18 mouse cellular contexts compared by ENCODE assay signal in genomic region chr9:23128018-23128369, GRCm38 (mm10).
A peak's percentile ranks its signal among the peaks of the same experiment; 100 is the strongest.
DNase-seq lines count a peak whose midpoint lies in the region; ATAC-seq and TF ChIP-seq lines count a peak whose summit lies in the region.
"Had no signal": no experiment of that assay in that cellular context is flagged by ENCODE, and none has a peak within 500 bp of the region (broad histone marks: within the 10 kb centered on the region; RNA-seq: fewer than 3 reads in every experiment).

No protein-coding gene starts in this region.

- no peak for TF ChIP-seq EP300 in lung, postnatal 0 days (IDR thresholded peaks at IDR 0.05)

- no peak overlapping the region for H3K9ac ChIP-seq in hindbrain, embryonic 11.5 days (ENCODE audit: low read depth, low read length)
- no peak overlapping the region for H3K9ac ChIP-seq in forebrain, embryonic 15.5 days (replicated peaks)
- no peak overlapping the region for H3K9ac ChIP-seq in hindbrain, embryonic 15.5 days
- H3K9ac ChIP-seq in lung, postnatal 0 days (replicated peaks; ENCODE audit: low read depth): no peak overlapping the region
- H3K9ac ChIP-seq: midbrain, embryonic 12.5 days had no signal

- H3K4me1 ChIP-seq in hindbrain, embryonic 10.5 days (replicated peaks): peaks cover 26% of the 10 kb centered on the region
- H3K4me1 ChIP-seq in hindbrain, embryonic 11.5 days (replicated peaks; ENCODE audit: control insufficient read depth, insufficient read depth, low read length): no peaks in the 10 kb centered on the region
- H3K4me1 ChIP-seq in cortical plate, adult 2 months (ENCODE audit: control insufficient read depth, insufficient read depth, low read length): peaks cover 5% of the 10 kb centered on the region; the same call in 1 of the 2 replicates
- H3K4me1 ChIP-seq in forebrain, embryonic 15.5 days: peaks cover 21% of the 10 kb centered on the region
- H3K4me1 ChIP-seq in hindbrain, embryonic 15.5 days (replicated peaks): peaks cover 18% of the 10 kb centered on the region
- H3K4me1 ChIP-seq in lung, postnatal 0 days (ENCODE audit: insufficient read depth, low read depth, low read length): no peaks in the 10 kb centered on the region

- no peak for TF ChIP-seq CTCF in cortical plate, adult 2 months (IDR thresholded peaks at IDR 0.05; ENCODE audit: extremely low read depth, insufficient read depth, low read length)
- TF ChIP-seq CTCF in lung, postnatal 0 days (IDR thresholded peaks at IDR 0.05): no peak

- no peaks in the 10 kb centered on the region for H3K9me3 ChIP-seq in hindbrain, embryonic 10.5 days
- no peaks in the 10 kb centered on the region for H3K9me3 ChIP-seq in hindbrain, embryonic 11.5 days (ENCODE audit: control insufficient read depth, low read length)
- H3K9me3 ChIP-seq in forebrain, embryonic 15.5 days: no peaks in the 10 kb centered on the region
- no peaks in the 10 kb centered on the region for H3K9me3 ChIP-seq in hindbrain, embryonic 15.5 days
- no peaks in the 10 kb centered on the region for H3K9me3 ChIP-seq in lung, postnatal 0 days (ENCODE audit: low read length)
- H3K9me3 ChIP-seq: limb, embryonic 10.5 days; midbrain, embryonic 12.5 days had no signal

- no peak overlapping the region for H3K4me2 ChIP-seq in hindbrain, embryonic 11.5 days (replicated peaks; ENCODE audit: low read depth, low read length)
- H3K4me2 ChIP-seq in forebrain, embryonic 15.5 days (replicated peaks): no peak overlapping the region
- peak overlapping the region; percentile 27 for H3K4me2 ChIP-seq in hindbrain, embryonic 15.5 days
- H3K4me2 ChIP-seq in lung, postnatal 0 days (replicated peaks; ENCODE audit: low read depth, low read length): no peak overlapping the region
- H3K4me2 ChIP-seq: midbrain, embryonic 12.5 days had no signal

- no peaks in the 10 kb centered on the region for H3K36me3 ChIP-seq in hindbrain, embryonic 10.5 days
- no peaks in the 10 kb centered on the region for H3K36me3 ChIP-seq in hindbrain, embryonic 11.5 days (ENCODE audit: control insufficient read depth, insufficient read depth, low read length)
- no peaks in the 10 kb centered on the region for H3K36me3 ChIP-seq in forebrain, embryonic 15.5 days
- H3K36me3 ChIP-seq in hindbrain, embryonic 15.5 days: no peaks in the 10 kb centered on the region
- H3K36me3 ChIP-seq in lung, postnatal 0 days (ENCODE audit: insufficient read depth, low read length): no peaks in the 10 kb centered on the region
- H3K36me3 ChIP-seq: limb, embryonic 10.5 days; midbrain, embryonic 12.5 days had no signal

- no peak for DNase-seq in hindbrain, embryonic 10.5 days (ENCODE audit: low spot score)
- no peak for DNase-seq in hindbrain, embryonic 11.5 days (ENCODE audit: low spot score)
- DNase-seq in right cerebral cortex, adult 18-20 months: no peak
- no peak for DNase-seq in embryo, embryonic 9.5 days (ENCODE audit: extremely low spot score)
- DNase-seq in lung, postnatal 0 days (ENCODE audit: low spot score): no peak
- DNase-seq: adrenal gland, postnatal 36 days; heart, postnatal 4 days; kidney, postnatal 25 days; liver; right cerebral cortex, postnatal 25 days; spleen, adult 18-20 months had no signal

- no peak for TF ChIP-seq POLR2A in cortical plate, adult 2 months (IDR thresholded peaks at IDR 0.05; ENCODE audit: extremely low read depth, insufficient read depth, low read length)

- H3K27me3 ChIP-seq in hindbrain, embryonic 10.5 days (ENCODE audit: insufficient read depth, poor library complexity, severe bottlenecking): no peaks in the 10 kb centered on the region
- H3K27me3 ChIP-seq in hindbrain, embryonic 11.5 days (ENCODE audit: control insufficient read depth, insufficient read depth, low read length): no peaks in the 10 kb centered on the region
- no peaks in the 10 kb centered on the region for H3K27me3 ChIP-seq in forebrain, embryonic 15.5 days
- H3K27me3 ChIP-seq in hindbrain, embryonic 15.5 days: no peaks in the 10 kb centered on the region
- no peaks in the 10 kb centered on the region for H3K27me3 ChIP-seq in lung, postnatal 0 days (replicated peaks; ENCODE audit: insufficient read depth, low read length)
- H3K27me3 ChIP-seq: midbrain, embryonic 12.5 days had no signal

- no peak overlapping the region for H3K4me3 ChIP-seq in hindbrain, embryonic 10.5 days
- H3K4me3 ChIP-seq in hindbrain, embryonic 11.5 days (ENCODE audit: low read depth, low read length): no peak overlapping the region
- no peak overlapping the region for H3K4me3 ChIP-seq in cortical plate, adult 2 months (ENCODE audit: insufficient read depth, low read length)
- no peak overlapping the region for H3K4me3 ChIP-seq in forebrain, embryonic 15.5 days
- no peak overlapping the region for H3K4me3 ChIP-seq in hindbrain, embryonic 15.5 days
- H3K4me3 ChIP-seq in lung, postnatal 0 days (ENCODE audit: low read depth, low read length): no peak overlapping the region
- H3K4me3 ChIP-seq: left cerebral cortex, adult 2 months; limb, embryonic 10.5 days; midbrain, embryonic 12.5 days had no signal

- H3K27ac ChIP-seq in hindbrain, embryonic 10.5 days: peak overlapping the region; percentile 64
- H3K27ac ChIP-seq in hindbrain, embryonic 11.5 days (ENCODE audit: low read depth, low read length): no peak overlapping the region
- peak overlapping the region; percentile 81 for H3K27ac ChIP-seq in cortical plate, adult 2 months (ENCODE audit: insufficient read depth, low read length)
- peak overlapping the region; percentile 31; the same call in 1 of the 2 replicates for H3K27ac ChIP-seq in forebrain, embryonic 15.5 days (replicated peaks)
- H3K27ac ChIP-seq in hindbrain, embryonic 15.5 days (replicated peaks): peak overlapping the region; percentile 74
- no peak overlapping the region for H3K27ac ChIP-seq in lung, postnatal 0 days (ENCODE audit: low read length)
- H3K27ac ChIP-seq: limb, embryonic 10.5 days; midbrain, embryonic 12.5 days had no signal

- 71% methylated on average over 2 of the region's 2 CpGs for WGBS in hindbrain, embryonic 10.5 days
- 81% methylated on average over 2 of the region's 2 CpGs for WGBS in hindbrain, embryonic 11.5 days
- WGBS in forebrain, embryonic 15.5 days: 57% methylated on average over 2 of the region's 2 CpGs
- WGBS in hindbrain, embryonic 15.5 days: 66% methylated on average over 2 of the region's 2 CpGs
- 53% methylated on average over 2 of the region's 2 CpGs for WGBS in lung, postnatal 0 days

- ATAC-seq in hindbrain, embryonic 11.5 days (ENCODE audit: low FRiP score): no peak
- peak; percentile 37; the same call in 1 of the 2 replicates for ATAC-seq in forebrain, embryonic 15.5 days (replicated peaks)
- ATAC-seq in hindbrain, embryonic 15.5 days (ENCODE audit: low FRiP score, low read depth): peak; percentile 45; the same call in 1 of the 2 replicates
- ATAC-seq in lung, postnatal 0 days: no peak
- ATAC-seq: intestine, postnatal 0 days had no signal

Comparison
In these comparisons a context has a peak if more than half of its experiments do, and no peak if none do; other contexts are left out.
1. H3K27ac ChIP-seq: peak in hindbrain, embryonic 10.5 days (single experiment), cortical plate, adult 2 months (single experiment), forebrain, embryonic 15.5 days (single experiment) and hindbrain, embryonic 15.5 days (single experiment); none in hindbrain, embryonic 11.5 days (single experiment) and lung, postnatal 0 days (single experiment).
2. ATAC-seq: peak in forebrain, embryonic 15.5 days (single experiment) and hindbrain, embryonic 15.5 days (single experiment); none in hindbrain, embryonic 11.5 days (single experiment) and lung, postnatal 0 days (single experiment).